Mouse (Mus musculus) retina, postnatal 7 days (tissue): ENCODE data around the gene Fto.

Source experiments
- DNase-seq: peaks from one replicate; pipeline ENCODE4 v3.0.0-alpha.2; 2012; ENCODE audit warnings: low read depth, low spot score

Gene Fto

DNA sequence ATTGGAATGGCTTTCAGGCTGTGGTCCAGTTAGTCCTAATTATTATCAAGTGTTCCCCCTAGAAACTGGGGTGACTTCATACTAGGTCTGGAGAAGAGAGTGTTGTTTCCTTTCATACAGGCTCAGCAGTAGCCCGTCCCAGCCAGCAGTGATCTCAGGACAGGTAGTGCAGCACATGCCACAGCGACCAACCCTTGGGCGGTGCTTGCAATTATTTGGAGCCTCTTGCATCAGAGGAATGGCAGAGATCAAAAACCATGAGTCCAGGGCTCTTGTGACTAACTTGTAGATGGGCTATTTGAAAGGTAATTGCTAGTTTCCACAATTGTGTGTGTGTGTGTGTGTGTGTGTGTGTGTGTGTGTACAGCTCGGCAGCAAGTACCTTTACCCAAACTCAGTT is 247.9 kb downstream of the Fto start:
- no peak for DNase-seq

DNA sequence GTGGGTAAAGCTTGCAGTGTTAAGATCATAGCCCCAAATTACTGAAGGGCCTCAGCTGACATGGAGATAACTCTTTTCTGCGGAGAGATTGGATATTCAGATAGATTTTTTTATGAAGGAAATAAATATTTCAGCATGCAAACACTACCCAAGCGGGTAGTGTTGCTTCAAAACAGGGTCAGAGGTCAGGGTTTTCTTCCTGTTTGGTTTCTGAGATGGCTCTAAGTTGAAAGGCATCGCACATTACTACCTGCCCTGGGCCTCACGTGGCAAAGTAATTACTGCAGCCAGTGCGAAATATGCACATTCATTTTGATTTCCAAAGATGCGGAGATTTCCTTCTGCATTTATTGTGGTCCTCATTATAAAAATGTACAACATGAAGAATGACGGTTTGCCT is 249.3 kb downstream of the Fto start:
- DNase-seq: no peak

DNA sequence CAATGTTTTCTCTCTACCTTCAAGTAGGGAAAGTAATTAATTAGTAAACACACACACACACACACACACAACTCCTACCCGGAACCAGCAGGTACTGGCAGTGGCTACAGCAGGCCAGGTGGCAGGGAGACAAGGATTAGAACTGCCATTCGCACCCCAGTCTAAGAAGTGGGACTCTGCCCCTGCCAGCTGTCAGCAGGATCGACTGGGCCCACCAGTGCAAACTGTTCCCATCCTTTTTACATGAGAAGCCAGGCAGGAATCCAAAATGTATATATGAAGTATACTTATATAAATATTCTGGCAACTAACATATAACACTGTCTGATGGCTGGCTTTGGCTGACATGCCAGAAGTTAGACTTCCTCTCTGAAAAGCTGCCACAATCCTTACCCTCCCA is 250.0 kb downstream of the Fto start:
- no peak for DNase-seq

DNA sequence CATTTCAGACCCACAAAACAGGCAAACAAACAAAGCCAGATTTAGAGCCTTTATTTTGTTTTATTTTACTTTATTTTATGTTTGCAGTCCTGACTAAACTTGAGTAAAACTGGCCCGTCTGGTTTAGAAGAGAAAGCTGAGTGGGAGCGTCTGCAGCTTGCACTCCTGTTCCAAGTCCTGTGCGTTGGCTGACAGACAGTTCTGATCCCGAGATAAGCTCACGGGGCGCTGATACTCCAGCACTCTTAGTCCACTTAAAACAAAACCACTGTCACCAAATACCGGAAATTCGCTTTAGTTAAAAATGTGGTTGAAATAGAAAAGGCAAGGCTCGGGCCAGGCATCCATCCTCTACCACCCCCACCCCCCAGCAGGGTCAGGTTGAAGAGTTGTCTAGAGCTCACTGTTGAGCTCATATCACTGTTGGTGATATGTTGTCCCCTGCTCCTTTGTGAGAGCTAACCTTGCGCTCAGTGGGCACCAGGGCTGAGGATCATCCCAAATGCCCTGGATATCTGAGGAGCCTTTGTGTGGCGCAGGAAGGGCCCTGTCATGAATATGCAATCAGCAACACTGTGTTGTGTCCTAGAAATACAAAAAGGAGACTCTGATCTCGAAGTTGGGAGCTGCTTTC is 252.7 kb downstream of the Fto start:
- DNase-seq: no peak

- no peak for DNase-seq
These were observed 253.2 kb downstream of the Fto start for GRCm38 (mm10) chr8:91566503-91566869.

- DNase-seq: no peak
These were observed 256.5 kb downstream of the Fto start for GRCm38 (mm10) chr8:91569874-91570273.

GRCm38 (mm10) chr8:91570809-91571208 is 257.5 kb downstream of the Fto start:
- no peak for DNase-seq

- no peak for DNase-seq
These were observed 258.7 kb downstream of the Fto start for GRCm38 (mm10) chr8:91571978-91572377.

DNA sequence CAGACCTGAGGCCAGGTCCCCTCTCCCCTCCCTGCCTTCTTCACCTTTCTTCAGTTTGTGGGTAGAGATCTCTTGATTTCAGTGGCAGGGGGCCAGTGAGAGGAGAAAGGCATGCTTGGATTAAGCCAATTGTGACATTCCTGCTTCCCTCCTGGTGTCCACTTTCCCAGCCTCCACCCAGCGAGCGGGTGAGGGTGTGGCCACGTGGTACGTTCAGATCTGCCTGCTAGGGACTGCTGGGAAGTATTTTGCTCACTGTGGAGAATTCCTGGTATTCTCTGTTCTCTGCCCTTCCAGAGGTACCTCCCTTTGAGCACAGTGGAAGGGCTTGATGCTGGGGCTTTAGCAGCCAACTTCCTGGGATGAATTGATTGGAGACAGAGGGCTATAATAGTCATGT is 259.3 kb downstream of the Fto start:
- DNase-seq: no peak

GRCm38 (mm10) chr8:91575576-91575975 is 262.3 kb downstream of the Fto start:
- DNase-seq: no peak

- no peak for DNase-seq
These were observed 263.0 kb downstream of the Fto start for GRCm38 (mm10) chr8:91576086-91576917.

- DNase-seq: no peak
These were observed 263.6 kb downstream of the Fto start for GRCm38 (mm10) chr8:91576918-91577241.

DNA sequence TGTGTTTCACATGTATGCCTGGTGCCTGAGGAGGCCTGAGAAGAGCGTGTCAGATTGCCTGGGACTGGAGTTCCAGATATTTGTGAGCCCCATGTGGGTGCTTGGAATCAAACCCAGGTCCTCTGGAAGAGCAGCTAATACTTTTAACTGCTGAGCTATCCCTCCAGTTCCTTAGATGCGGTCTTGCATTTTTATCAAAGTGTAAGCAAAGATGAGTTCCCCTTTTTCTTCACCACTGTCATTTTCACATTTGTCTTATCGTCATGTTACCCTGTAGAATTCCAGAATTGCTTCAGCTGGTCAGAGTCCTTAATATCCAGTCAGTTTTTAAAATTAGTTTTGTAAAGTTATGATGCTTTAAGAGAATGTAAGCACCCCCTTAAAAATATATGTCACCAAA is 264.3 kb downstream of the Fto start:
- DNase-seq: no peak

DNA sequence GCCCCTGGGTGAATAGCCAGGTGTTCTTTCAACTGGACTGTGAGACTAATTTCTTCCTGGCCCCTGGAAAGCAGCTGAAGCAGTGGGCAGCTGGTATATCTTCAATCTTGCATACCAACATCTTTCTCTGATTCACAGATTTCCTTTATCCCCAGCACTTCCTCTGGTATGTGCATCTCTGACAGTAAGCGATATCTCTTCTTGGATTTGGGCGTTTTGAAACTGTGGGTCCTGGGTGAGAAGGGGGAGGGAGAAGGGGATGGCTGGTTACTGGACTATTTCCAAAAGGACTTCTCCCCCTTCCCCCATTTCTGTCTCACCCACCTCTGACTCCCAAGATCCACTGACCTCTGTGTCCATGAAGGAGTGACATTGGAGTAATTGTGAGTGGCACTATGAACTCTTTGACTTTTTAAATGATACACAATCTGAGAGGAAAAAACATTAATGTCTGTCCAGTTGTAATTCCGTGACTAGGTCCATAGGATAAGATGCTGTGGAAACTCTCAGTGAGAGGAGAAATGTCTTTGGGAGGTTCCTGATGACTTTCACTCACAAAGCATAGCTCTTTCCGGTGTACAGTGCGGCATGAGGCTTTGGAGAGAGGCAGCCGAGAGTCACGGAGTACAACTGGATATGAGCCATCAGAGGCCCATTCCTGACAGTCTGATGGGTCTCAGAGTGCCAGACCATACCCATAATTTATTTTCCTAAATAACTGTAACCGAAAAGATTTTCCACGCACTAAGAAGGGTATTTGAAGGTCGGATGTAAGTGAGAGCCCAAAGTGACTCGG is 271.5 kb downstream of the Fto start:
- no peak for DNase-seq

GRCm38 (mm10) chr8:91592436-91593105 is 279.2 kb downstream of the Fto start:
- no peak for DNase-seq

- no peak for DNase-seq
These were observed 280.0 kb downstream of the Fto start for GRCm38 (mm10) chr8:91593202-91593781.

GRCm38 (mm10) chr8:91599349-91599837 is 286.1 kb downstream of the Fto start:
- DNase-seq: no peak

GRCm38 (mm10) chr8:91603751-91604150 is 290.4 kb downstream of the Fto start:
- no peak for DNase-seq

DNA sequence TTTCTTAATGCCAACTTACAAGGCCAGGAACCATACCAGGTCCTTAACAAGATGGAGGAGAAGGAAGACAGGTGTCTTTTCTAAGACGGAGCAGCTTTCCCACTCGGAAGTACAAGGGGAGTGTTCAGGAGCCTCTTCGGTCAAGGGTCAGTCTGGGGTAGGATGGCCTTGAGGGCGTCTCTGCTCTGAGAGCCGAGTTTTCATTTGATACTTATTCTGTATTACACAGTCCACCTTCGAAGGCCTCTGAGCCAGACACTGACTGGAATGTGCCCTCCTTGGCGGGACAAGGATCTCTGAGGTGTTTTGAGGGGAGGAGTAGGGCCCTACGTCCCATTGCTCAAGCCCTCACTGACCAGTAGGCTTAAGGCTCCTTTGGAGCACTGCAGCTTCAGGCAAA is 292.6 kb downstream of the Fto start:
- no peak for DNase-seq

DNA sequence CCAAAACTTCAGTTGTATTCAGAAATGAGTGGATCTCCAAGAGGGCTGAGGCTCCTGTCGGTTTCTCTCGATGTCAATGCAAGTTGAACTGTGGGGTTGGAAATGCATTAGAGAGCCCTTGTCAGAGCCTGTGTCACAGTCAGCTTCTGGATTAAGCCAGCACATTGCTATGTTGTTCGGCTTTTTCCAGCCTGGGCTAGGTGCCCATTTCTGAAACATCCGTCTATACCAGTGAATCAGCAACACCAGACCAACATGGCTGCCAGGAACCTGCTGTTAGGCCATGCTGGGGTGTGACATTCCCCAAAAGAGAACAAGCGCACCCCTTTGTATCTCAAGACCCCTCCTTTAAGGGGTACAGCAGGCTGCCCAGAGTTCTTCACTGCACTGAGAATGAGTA is 293.8 kb downstream of the Fto start:
- DNase-seq: no peak

DNA sequence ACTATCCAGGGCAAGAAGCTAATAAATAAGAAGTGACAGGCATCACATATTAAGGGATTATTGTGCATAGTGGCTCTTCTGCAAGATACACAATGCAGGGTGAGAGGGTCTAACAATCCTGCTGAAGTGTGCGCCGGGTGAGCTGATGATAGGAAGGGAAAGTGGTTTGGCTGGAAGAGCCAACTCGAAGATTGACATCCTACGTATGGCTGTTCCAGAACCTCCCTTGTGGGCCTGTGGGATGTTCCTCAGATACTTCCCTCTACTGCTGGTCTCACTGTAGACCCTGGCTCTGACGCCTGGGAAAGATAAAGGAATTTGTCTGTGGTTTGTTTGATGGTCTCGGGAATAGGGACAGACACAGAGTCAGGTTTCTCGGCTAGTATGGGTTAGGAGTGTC is 297.9 kb downstream of the Fto start:
- no peak for DNase-seq
